Mouse (Mus musculus) embryonic facial prominence, embryonic 15.5 days (tissue): Measurements from ENCODE around the gene Rora. TPM values are rescaled to one million over a fixed set of nuclear protein-coding genes. Genes with fewer than 3 reads are reported as not detected.
A peak's percentile ranks its signal among the peaks of the same experiment; 100 is the strongest.

Experiments used
- ATAC-seq: fragments of 200-750 bp; cut with Nextera tagmentation; 2 replicates; pipeline ENCODE4 v1.8.0; 2017; ENCODE audit warnings: low read depth, moderate TSS enrichment; ENCODE audit not compliant: insufficient number of reproducible peaks, low FRiP score, low TSS enrichment
- H3K27ac ChIP-seq: fragments of 300-500 bp; sonication (generic); replicated peaks from 2 replicates; pipeline ENCODE4 v1.5.1; 2015; ENCODE audit warnings: mild to moderate bottlenecking, inconsistent platforms
- H3K27me3 ChIP-seq: fragments of 300-500 bp; sonication (generic); 2 replicates; pipeline ENCODE4 v1.6.1; 2015; ENCODE audit warnings: inconsistent platforms
- H3K36me3 ChIP-seq: fragments of 300-500 bp; sonication (generic); 2 replicates; pipeline ENCODE4 v1.6.1; 2015; ENCODE audit warnings: mild to moderate bottlenecking, inconsistent platforms
- H3K4me1 ChIP-seq: fragments of 300-500 bp; sonication (generic); 2 replicates; pipeline ENCODE4 v1.6.1; 2015; ENCODE audit warnings: inconsistent platforms
- H3K4me2 ChIP-seq: fragments of 300-500 bp; sonication (generic); replicated peaks from 2 replicates; pipeline ENCODE4 v1.6.1; 2015; ENCODE audit warnings: mild to moderate bottlenecking, inconsistent platforms
- H3K4me3 ChIP-seq: fragments of 300-500 bp; sonication (generic); replicated peaks from 2 replicates; pipeline ENCODE4 v1.5.1; 2015; ENCODE audit warnings: mild to moderate bottlenecking, inconsistent platforms
- H3K9ac ChIP-seq: fragments of 300-500 bp; sonication (generic); 2 replicates; pipeline ENCODE4 v1.6.1; 2015; ENCODE audit warnings: inconsistent platforms
- H3K9me3 ChIP-seq: fragments of 300-500 bp; sonication (generic); replicated peaks from 2 replicates; pipeline ENCODE4 v1.6.1; 2016; ENCODE audit warnings: inconsistent platforms
- WGBS: fragments of 180-500 bp; shearing (Covaris S2); methylation state at CpG from one replicate; pipeline ENCODE4 v1.1.7; 2015; 5-methylcytosine and 5-hydroxymethylcytosine counted together
- polyA plus RNA-seq: library from polyadenylated mRNA; unstranded; fragments of >200 nt; fragmentation: Nextera tagmentation; extraction: Ambion mirVana; gene quantifications from 2 replicates; pipeline ENCODE4 v1.2.1, GENCODE M21; 2015

The Rora gene
- polyA plus RNA-seq, 1 experiment from 2014 or later: 27.3 TPM

DNA sequence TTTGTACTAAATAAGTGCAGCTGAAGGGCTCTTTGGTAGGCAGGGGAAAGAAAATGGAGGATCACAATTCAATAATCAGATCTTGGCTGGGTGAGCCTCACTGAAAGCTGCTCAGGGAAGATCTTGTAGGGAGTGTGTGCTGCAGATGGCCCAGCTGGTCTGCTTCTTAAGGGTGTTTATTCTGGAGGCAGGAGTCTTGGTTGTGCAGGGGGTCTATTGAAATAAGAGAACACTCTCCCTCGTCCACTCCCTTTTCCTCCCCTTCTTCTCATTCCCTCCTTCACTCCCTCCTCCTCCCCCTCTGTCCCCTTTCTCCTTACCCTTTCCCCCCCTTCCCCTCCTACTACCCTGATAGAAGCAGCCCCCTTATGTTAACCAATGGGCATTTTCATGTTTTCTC lies 167.8 kb downstream of the Rora start:
- ATAC-seq: no peak
- Histone ChIP-seq H3K36me3 (no peaks in the 10 kb centered on the region), H3K9ac (no peak overlapping the region), H3K4me2 (no peak overlapping the region), H3K4me3 (no peak overlapping the region), H3K27me3 (no peaks in the 10 kb centered on the region), H3K9me3 (no peaks in the 10 kb centered on the region), H3K4me1 (0 out of 2 replicates have a peak, but pooled peaks cover 6% of the 10 kb centered on the region), H3K27ac (no peak overlapping the region)
- WGBS: 36% methylated on average over 1 of the region's 1 CpGs

DNA sequence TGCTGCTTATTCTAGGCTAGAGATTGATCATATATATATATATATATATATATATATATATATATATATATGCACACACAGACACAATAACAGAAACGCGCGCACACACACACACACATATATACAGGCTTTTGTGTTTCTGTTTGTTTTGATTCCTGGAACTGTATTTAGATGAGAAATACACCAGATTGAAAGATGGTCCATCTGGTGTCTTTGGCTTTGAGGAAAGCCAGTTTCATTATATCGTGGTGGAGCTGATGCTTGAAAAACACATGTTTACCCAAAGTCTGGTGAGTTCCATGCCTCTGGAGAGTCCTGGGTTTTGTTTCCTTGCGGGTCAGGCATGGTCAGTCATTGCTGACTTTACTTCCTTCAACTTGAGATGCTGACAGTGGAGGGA lies 169.7 kb downstream of the Rora start:
- Histone ChIP-seq H3K9ac (no peak overlapping the region), H3K9me3 (no peaks in the 10 kb centered on the region), H3K4me3 (no peak overlapping the region), H3K36me3 (no peaks in the 10 kb centered on the region), H3K27me3 (no peaks in the 10 kb centered on the region), H3K4me2 (no peak overlapping the region), H3K27ac (no peak overlapping the region), H3K4me1 (peaks cover 18% of the 10 kb centered on the region)
- 86% methylated on average over 5 of the region's 5 CpGs for WGBS
- no peak for ATAC-seq

DNA sequence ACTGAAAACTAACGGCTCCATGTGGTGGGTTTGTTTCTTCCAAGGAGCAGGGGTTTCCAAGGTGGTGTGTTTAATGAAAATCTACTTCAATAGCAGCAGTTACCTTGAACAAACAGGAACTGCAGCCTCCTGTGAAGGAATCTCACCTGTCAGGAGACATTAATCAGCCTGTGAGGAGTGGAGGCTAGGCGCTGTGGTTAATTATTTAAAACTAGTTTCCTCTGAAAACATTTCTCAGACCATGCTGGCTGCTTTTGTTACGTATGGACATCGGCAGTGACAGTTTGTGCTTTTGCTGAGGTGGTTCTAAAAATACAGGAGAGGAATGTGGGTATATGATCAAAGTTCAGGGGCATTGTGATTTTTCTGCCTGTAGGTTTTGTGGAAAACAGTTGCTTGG lies 171.5 kb downstream of the Rora start:
- no peaks in the 10 kb centered on the region for H3K27me3 ChIP-seq
- no peak for ATAC-seq
- no peak overlapping the region for H3K9ac ChIP-seq
- no peaks in the 10 kb centered on the region for H3K36me3 ChIP-seq
- H3K4me3 ChIP-seq: no peak overlapping the region
- 59% methylated on average over 4 of the region's 4 CpGs for WGBS
- no peak overlapping the region for H3K4me2 ChIP-seq
- no peak overlapping the region for H3K27ac ChIP-seq
- H3K4me1 ChIP-seq: peaks cover 18% of the 10 kb centered on the region
- H3K9me3 ChIP-seq: no peaks in the 10 kb centered on the region

GRCm38 (mm10) chr9:68825841-68826240 lies 172.3 kb downstream of the Rora start:
- Histone ChIP-seq H3K4me1 (peaks cover 18% of the 10 kb centered on the region), H3K9ac (no peak overlapping the region), H3K9me3 (no peaks in the 10 kb centered on the region), H3K27me3 (no peaks in the 10 kb centered on the region), H3K27ac (no peak overlapping the region), H3K4me3 (no peak overlapping the region), H3K36me3 (no peaks in the 10 kb centered on the region), H3K4me2 (no peak overlapping the region)
- 85% methylated on average over 3 of the region's 3 CpGs for WGBS
- no peak for ATAC-seq

- H3K9ac ChIP-seq: no peak overlapping the region
- WGBS: 42% methylated on average over 3 of the region's 3 CpGs
- no peak overlapping the region; the same call in 1 of the 2 replicates for H3K27ac ChIP-seq
- no peak overlapping the region for H3K4me2 ChIP-seq
- no peak for ATAC-seq
- no peaks in the 10 kb centered on the region for H3K9me3 ChIP-seq
- peaks cover 12% of the 10 kb centered on the region for H3K4me1 ChIP-seq
- H3K36me3 ChIP-seq: no peaks in the 10 kb centered on the region
- no peaks in the 10 kb centered on the region for H3K27me3 ChIP-seq
- H3K4me3 ChIP-seq: no peak overlapping the region
Measured at GRCm38 (mm10) chr9:68827441-68827840, 173.9 kb downstream of the Rora start.

- Histone ChIP-seq H3K4me2 (no peak overlapping the region), H3K9ac (no peak overlapping the region), H3K4me3 (no peak overlapping the region), H3K4me1 (peaks cover 16% of the 10 kb centered on the region), H3K27me3 (no peaks in the 10 kb centered on the region), H3K9me3 (no peaks in the 10 kb centered on the region), H3K27ac (no peak overlapping the region), H3K36me3 (no peaks in the 10 kb centered on the region)
- whole genome bisulfite sequencing: 68% methylated on average over 4 of the region's 4 CpGs
- no peak for ATAC-seq
Measured at GRCm38 (mm10) chr9:68829903-68830302, 176.3 kb downstream of the Rora start.

GRCm38 (mm10) chr9:68833323-68833722 lies 179.7 kb downstream of the Rora start:
- Histone ChIP-seq H3K27me3 (no peaks in the 10 kb centered on the region), H3K27ac (no peak overlapping the region), H3K4me2 (no peak overlapping the region), H3K9ac (no peak overlapping the region), H3K4me1 (peaks cover 7% of the 10 kb centered on the region), H3K4me3 (no peak overlapping the region), H3K36me3 (no peaks in the 10 kb centered on the region), H3K9me3 (no peaks in the 10 kb centered on the region)
- ATAC-seq: no peak
- WGBS: 65% methylated on average over 6 of the region's 6 CpGs

GRCm38 (mm10) chr9:68835037-68835649 lies 181.6 kb downstream of the Rora start:
- no peak overlapping the region for H3K9ac ChIP-seq
- H3K4me3 ChIP-seq: no peak overlapping the region
- WGBS: 43% methylated on average over 7 of the region's 7 CpGs
- no peaks in the 10 kb centered on the region for H3K9me3 ChIP-seq
- no peaks in the 10 kb centered on the region for H3K36me3 ChIP-seq
- H3K27ac ChIP-seq: no peak overlapping the region
- no peak for ATAC-seq
- no peak overlapping the region for H3K4me2 ChIP-seq
- peaks cover 7% of the 10 kb centered on the region for H3K4me1 ChIP-seq
- no peaks in the 10 kb centered on the region for H3K27me3 ChIP-seq

DNA sequence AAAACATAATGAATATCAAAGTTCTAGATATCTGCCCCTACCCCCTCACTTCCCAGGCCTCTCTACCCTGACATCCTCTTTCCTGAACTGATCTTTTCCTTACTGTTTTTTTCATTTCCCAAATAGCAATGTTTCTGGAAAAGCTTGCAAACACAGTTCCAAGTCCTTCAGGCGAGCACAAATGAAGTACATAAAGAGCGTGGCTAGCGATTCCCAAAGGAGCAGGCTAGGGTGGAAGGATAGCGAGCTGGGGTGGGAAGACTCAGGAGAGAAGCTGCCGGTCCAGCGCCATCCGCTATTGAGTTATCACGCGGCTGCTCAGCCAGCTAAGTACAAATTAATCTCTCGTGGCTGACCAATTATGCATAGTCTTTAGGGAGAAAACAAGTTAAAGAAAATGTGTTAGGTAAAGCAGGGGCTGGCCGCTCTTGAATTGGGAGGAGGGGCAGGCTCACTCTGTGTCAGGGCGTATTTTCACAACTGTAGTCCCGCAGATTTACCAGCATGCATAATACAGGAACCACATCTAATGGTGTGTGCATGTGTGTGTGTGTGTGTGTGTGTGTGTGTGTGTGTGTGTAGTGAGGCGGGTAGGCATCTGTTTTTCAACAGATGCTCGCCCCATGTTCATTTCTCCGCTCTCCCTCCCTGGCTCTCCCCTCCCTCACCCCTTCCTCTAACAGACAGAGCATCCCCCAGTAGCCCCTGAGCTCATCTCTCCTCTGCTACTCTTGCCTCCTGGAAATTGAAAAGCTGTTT lies 188.7 kb downstream of the Rora start:
- Histone ChIP-seq H3K27me3 (no peaks in the 10 kb centered on the region), H3K9me3 (no peaks in the 10 kb centered on the region), H3K4me1 (peaks cover 7% of the 10 kb centered on the region; the same call in 1 of the 2 replicates), H3K36me3 (no peaks in the 10 kb centered on the region), H3K4me2 (no peak overlapping the region), H3K27ac (no peak overlapping the region), H3K9ac (no peak overlapping the region), H3K4me3 (no peak overlapping the region)
- WGBS: 60% methylated on average over 16 of the region's 16 CpGs
- no peak for ATAC-seq

GRCm38 (mm10) chr9:68845556-68845955 lies 192.0 kb downstream of the Rora start:
- Histone ChIP-seq H3K4me1 (peaks cover 18% of the 10 kb centered on the region), H3K27me3 (no peaks in the 10 kb centered on the region), H3K4me2 (no peak overlapping the region), H3K9ac (no peak overlapping the region), H3K9me3 (no peaks in the 10 kb centered on the region), H3K4me3 (no peak overlapping the region), H3K27ac (no peak overlapping the region), H3K36me3 (no peaks in the 10 kb centered on the region)
- 68% methylated on average over 2 of the region's 2 CpGs for WGBS
- ATAC-seq: no peak

- Histone ChIP-seq H3K9me3 (no peaks in the 10 kb centered on the region), H3K36me3 (no peaks in the 10 kb centered on the region), H3K4me3 (no peak overlapping the region), H3K4me1 (peaks cover 22% of the 10 kb centered on the region), H3K9ac (no peak overlapping the region), H3K27ac (peak overlapping the region; percentile 69; the same call in 1 of the 2 replicates), H3K4me2 (no peak overlapping the region), H3K27me3 (no peaks in the 10 kb centered on the region)
- WGBS: 37% methylated on average over 5 of the region's 5 CpGs
- no peak for ATAC-seq
Measured at GRCm38 (mm10) chr9:68850321-68850720, 196.7 kb downstream of the Rora start.

- Histone ChIP-seq H3K4me3 (no peak overlapping the region), H3K27ac (no peak overlapping the region), H3K9ac (no peak overlapping the region), H3K36me3 (no peaks in the 10 kb centered on the region), H3K27me3 (no peaks in the 10 kb centered on the region), H3K9me3 (no peaks in the 10 kb centered on the region), H3K4me1 (peaks cover 22% of the 10 kb centered on the region), H3K4me2 (no peak overlapping the region)
- WGBS: 41% methylated on average over 4 of the region's 4 CpGs
- no peak for ATAC-seq
Measured at GRCm38 (mm10) chr9:68852201-68852600, 198.6 kb downstream of the Rora start.
